Mouse (Mus musculus) thymus, postnatal 36 days (tissue): ENCODE results near the gene Gm21962.
A peak's percentile ranks its signal among the peaks of the same experiment; 100 is the strongest.
"Not testable (repeated sequence)": the region's sequence is repeated elsewhere in the genome, so short reads cannot be mapped to it uniquely, and the experiment has no call there.

Experiments
- DNase-seq, 2 experiments: peaks; one replicate each; pipeline ENCODE4 v3.0.0; 2022; ENCODE audit warnings: mixed read lengths in 2 of 2

The Gm21962 gene

DNA sequence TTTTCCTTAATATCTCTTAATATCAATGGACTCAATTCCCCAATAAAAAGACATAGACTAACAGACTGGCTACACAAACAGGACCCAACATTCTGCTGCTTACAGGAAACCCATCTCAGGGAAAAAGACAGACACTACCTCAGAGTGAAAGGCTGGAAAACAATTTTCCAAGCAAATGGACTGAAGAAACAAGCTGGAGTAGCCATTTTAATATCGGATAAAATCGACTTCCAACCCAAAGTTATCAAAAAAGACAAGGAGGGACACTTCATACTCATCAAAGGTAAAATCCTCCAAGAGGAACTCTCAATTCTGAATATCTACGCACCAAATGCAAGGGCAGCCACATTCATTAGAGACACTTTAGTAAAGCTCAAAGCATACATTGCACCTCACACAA is at the start of gene Gm21962:
TSS of gene Gm21962 (plus strand) at position 301 of the 400 bp plus-strand sequence.
- not testable (repeated sequence) for DNase-seq

DNA sequence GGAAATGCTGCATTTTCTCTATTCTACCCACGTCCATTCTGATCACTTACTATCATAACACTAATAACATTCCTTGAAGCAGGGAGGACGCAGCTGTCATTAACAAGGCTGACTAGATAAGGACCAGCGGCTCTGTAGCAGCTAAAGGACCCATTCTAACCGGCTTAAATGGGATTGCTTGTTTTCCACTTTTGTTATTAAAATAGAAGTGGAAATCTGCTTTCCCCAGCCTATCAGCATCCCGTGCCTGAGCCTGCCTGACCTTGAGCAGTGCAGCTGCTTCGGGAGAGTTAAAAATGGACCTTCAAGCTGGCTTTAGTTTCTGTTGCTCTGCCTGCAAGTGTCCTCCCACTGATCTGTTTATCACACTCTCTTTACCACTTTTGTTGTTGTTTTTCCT is 49.2 kb upstream of the Gm21962 start:
- no peak for DNase-seq

DNA sequence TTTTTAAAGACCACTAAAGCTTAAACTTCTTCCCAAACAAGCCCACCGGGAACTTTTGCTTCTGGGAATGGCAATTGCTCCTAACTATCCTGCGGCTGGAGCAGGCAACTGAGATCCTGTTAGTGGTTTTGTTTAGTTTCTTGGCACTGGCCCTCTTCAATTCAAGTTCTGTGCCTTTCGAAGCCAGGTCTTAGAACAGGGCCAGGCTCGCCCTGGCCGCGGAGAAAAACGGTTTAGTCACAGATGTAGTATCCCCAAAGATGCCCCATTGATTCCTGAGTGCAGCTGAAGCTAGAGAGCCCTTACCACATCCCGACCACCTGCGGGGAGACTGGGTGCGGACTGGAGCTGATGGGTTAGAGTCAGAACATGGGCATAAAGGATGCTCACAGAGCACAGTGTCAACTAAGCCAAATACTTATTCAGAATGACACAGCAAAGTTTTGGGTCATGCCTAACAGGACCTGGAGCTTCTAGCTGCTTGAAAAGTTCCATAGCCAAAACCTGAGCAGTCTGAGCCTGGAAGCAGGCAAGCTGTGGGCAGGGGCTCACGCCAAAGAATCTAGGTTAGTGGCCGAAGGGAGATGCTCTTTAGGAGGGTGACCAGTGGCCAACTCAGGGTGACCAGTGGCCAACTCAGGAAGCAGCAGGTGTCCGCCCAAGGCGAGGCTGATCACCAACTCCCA is 48.3 kb upstream of the Gm21962 start:
- no peak for DNase-seq

DNA sequence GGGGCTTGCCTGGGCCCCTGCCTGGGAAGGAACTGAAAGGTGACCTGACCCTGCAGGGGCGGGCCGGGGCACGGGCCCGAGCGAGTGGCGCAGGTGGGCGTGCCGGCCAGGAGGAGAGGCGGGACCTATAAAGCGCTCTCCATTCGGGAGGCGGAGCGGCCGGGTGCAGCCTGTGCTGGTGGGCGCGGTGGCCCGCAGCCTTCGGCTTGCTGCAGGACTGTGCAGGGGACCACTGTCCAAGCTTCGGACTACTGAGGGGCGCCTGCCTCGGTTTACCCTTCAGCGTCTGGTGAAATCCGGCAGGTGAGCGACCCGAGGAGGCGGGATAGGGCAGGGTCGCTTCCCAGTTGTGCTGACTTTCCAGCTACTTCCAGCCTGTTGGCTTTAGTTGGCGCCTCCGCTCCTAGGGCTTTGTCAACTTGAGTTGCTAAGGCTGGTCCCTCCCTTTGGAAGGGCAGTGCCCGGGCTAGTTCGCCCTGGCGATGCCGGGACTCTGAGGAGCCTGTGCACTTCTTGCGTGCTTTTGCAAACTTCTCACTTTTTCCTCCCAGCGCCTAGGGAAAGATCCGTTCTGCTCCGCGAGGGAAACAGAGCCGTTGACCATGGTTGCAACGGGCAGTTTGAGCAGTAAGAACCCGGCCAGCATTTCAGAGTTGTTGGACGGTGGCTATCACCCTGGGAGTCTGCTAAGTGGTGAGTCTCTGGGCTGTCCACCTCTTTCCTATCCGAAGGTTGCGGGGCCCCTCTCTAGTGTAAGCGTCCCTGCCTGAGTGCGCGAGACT is 47.6 kb upstream of the Gm21962 start:
- DNase-seq = peak; percentile 14 to 27

DNA sequence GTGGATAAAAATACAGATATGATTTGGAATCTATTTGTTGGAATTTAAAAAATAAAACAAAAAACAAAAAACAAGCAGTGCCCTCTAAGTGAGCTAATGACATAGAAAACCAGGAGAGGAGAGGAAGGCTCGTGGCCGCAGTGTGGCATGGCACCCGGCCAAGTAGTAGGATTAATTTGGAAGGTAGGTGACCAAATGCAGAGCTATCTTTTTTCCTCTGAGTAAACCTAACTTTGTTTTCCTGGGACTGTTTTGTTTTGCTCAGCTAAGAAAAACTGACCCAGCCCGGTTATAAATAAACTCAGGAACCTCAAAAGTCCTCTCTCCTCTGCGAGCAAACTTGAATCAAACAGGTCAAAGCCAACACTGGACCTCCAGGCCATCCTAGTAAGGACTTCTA is 46.3 kb upstream of the Gm21962 start:
- DNase-seq = no peak

DNA sequence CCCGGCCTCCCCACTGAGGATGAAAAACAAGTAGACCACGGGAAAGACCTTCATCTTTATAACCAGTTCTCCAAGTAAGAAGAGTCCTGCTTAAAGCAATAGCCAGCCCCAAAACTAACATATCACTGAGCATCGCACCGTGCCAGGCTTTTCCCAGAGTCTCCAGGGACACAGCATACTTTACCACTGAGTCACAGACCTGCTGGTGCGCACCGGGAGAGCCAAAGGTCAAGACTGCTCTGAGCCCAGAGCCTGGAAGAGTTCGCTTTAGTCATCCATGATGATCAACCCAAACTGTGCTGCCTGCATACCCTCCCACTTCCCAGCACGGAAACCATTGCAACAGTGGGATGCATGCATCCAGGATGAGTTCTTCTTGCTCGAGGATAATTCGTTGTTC is 37.6 kb upstream of the Gm21962 start:
- DNase-seq = no peak

DNA sequence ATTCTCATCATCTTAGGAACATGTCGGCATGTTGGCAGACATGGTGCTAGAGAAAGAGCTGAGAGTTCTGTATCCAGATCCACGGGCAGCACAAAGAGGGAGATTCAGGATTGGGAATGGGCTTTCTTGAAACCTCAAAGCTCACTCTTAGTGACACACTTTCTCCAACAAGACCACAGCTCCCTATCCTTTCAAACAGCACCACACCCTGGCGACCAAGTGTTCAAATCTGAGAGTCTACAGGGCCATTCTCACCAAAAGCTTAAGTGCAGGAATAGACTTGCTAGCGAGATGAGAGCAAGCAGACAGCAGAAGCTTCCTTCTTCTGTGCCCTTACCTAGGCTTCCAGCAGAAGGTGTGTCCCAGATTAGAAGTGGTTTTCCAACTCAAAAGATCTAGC is 34.8 kb upstream of the Gm21962 start:
- DNase-seq = no peak

DNA sequence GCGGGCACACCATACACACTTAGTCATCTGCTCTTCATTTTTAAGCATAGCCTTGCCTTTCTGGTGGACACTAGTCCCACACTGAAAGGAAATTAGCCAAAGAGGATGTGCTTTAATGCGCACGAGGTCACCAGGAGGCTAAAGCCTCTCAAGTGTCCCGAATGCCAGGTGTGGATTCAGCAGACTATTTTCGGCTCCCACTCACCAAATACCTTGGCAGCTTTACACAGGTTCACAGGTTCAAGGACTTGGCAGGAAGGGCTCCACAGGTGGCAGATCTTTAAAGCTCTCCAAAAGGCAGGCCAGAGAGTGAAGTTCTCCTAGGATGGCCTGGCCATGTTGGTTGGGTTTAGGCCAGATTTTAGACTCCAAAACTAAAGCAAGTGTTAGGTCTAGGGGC is 30.1 kb upstream of the Gm21962 start:
- no peak for DNase-seq

DNA sequence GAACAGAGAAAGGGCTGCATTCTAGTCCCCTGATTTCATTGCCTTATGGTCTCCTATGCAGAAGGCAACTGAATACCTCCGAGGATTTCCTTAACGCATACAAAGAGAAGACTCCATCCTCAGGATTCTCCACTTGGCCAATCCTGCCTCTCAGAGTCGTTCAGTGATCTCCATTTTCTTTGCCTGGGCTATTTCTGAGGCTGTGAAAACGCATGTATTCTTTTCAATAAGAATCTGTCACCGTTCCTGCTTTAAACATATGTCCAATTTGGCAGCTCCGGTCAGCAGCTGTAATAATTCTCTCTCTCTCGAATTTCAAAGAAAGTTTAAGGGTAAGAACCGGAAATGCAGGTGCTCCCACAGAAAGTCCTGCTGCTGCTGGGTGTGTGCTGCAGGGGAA is 29.2 kb upstream of the Gm21962 start:
- no peak for DNase-seq

DNA sequence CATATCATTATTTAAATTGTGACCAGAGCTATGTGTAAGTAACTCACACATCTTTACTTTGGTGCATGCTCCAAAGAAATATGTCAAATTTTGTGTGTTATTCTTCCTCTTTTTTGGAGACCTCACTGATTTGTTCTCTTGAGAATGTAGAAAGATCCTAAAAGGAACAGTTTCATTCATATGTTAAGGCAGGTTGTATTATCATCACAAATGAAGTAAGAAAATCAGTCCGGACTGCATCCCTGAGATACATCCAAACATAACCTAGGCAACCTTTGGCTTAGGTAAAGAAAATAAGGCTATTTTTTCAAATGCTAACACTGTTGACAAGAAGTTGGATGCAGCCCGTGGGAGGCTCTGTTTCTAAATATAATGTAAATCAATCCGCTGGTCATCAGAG is 28.8 kb upstream of the Gm21962 start:
- no peak for DNase-seq

DNA sequence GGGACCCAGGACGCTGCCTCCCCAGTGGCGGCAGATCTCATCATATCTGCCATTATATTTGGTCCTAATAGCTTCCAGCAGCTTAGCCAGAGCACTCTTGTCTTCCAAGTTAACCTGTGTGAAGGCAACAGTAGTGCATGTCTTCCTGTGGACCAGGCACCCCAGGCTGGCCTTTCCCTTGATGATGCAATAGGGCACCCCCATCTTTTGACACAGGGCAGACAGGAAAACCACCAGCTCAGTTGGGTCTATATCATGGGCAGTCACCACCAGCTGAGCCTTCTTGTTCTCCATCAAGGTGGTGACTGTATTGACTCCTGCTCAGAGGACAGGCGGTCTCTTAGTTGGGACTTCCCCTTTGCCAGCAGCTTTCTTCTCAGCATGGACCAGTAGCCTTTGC is 27.2 kb upstream of the Gm21962 start:
- no peak for DNase-seq

DNA sequence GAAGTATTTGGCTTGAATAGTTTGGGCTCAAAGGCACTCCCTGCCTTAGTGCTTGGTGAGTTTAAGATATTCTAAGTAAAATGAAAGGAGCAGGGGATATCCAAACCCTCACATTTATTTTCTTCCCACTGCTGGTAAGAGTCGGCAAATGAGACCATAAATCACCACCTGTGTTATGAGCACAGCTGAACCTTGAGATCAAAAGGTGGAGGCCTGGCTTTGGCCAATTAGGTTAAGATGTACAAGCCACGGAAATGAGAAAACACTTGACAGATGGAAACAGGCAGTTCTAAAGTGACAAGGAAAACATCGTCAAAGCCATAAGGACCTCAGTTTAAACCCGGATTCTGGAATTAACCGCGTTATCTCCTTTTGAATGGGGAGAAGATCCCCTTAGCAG is 26.4 kb upstream of the Gm21962 start:
- no peak for DNase-seq

DNA sequence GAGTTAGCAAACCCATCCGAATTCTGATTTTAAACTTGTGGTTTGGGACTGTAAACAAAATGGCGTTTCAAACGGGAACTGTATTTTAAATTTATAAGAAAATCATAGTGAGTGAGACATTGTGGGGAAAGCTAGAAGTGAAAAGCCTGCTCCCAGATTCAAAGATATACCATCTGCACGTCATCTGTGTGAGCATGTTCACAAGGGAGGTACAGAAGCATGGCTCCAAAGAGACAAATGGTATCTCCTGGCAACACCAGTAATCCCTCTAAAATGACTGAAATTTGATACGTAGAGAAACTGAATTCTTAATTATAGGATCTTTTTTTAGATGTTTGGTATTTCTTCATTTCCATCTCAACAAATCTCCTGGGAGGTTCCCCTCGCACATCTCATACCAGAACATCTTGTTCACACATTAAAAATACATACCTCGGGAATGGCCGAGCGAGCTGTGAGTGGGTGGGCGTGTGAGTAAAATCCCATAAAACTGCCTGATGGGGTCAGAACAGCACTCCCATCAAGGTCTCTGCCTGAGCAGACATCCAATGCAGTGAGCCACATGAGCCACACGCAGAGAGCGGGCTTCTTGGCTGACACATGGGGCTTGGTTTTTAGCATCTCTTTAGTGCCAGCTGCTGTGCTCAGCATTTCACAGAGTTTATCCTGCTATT is 23.8 kb upstream of the Gm21962 start:
- no peak for DNase-seq

DNA sequence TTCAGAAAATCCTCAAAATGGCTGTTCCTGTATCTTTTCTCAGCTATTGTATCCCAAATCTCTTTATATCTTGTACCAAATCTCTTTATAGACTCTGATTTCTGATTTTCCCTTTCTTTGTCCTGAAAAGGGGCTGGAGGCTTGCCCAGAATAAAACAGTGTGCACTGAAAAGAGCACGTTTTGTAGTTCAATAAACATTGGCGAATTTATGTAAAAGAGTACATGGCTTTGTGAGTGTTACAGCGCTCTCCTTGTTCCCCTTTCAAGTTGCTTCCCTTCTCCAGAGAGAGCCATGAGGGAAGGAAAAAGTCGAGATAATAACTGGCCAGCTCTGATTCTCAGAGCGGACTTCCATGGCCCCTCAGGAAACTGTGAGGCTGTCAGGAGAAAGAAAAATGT is 22.2 kb upstream of the Gm21962 start:
- no peak for DNase-seq

DNA sequence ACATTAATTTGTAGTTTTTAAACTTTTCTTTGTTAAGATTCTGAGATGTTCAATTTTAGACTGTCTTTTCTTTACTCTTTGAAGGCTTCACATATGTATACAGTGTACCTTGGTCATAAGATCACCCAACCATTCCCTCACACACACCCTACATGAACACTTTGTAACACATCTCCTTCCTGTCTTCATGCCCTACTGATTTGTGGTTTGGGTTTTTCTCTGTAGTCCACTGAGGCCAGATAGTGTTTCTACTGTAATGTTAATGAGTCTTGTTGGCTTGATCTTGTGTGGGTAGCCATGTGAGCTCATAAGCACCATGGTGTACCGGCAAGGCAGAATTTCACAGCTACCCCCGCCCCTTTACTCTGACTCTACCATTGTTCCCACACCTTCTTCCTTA is 18.5 kb upstream of the Gm21962 start:
- no peak for DNase-seq

DNA sequence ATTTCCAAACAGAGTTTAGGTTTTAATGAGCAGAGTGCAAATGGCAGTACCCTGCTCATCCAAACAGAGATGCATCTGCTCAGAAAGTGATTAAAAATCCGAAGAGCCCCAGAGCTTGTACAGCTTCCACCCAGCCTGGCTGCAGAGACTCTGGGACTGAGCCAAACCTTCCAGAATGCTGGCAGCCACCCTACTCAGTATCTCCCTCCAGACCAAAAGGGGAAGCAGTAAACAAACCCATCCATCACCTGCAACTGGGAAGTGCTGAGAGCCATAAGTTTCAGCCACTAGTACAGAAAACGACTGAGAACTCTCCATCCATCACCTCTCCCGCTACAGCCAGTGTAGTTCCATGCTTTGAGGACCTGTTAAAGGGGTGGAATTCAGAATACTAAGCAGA is 9.6 kb downstream of the Gm21962 start:
- no peak for DNase-seq

DNA sequence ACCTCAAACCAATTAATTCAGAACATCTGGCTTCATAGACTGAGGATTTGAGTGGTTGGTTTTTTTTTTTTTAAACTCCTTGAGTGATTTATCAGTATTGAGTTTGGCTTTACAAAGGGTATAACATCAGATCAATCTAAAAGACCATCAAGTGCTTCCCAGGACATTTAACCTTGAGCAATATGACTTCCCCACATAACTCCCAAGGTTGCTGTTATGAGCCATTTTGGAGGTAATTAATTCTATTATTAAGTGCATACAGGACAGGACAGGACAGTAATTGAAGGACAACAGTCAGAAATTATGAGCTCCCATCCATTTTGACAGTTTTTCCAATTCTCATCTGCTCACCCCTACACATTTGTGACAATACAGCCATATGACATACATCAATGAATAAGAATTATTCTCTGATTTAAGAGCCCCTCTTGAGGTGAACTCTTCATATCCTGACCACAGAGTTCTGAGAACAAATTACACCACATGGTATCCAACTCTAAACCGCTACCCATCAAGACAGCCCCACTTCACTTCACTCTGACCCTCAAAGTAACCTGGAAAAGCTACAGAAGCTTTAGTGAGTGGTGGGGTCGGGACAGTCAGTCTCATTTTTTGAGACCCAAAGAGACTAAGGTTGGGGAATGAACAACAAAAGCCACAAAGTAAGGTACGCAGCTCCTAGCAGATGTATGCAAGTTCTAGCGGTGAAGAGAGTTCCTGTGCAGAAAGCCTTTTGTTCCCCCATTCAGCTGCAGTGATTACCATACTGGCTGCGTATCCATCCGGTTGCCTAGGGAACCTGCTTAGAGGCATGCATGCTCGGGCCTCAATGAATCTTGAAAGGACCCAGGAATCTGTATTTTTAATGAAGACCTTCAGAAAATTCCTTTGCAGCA is 11.8 kb downstream of the Gm21962 start:
- DNase-seq = no peak

DNA sequence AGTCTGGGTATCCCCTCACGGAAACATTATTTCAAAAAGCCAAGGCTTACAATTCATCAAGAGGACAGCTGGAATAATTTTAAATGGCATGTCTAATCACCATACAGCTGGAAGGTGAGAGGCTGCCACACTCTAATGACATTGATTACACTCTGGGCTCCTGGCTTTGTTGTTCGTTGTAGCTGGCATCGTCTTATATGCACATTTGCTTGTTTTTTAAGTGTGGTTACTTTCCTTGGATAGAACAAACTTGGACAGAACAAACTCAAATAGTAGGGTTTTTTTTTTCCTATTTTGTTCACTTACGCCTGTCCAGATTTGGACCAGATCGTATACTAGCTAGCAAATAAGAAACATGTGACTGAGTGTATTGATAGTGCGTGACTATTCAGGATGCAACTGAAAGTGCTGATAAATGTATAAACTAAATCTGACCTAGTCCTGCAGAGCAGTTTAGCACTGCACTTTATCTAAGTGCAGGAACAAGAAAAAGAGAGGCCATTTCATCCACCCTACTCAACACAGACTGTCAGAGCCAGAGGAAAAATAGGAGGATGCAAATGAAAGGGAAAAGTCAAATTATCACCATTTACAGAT is 12.6 kb downstream of the Gm21962 start:
- DNase-seq = no peak

DNA sequence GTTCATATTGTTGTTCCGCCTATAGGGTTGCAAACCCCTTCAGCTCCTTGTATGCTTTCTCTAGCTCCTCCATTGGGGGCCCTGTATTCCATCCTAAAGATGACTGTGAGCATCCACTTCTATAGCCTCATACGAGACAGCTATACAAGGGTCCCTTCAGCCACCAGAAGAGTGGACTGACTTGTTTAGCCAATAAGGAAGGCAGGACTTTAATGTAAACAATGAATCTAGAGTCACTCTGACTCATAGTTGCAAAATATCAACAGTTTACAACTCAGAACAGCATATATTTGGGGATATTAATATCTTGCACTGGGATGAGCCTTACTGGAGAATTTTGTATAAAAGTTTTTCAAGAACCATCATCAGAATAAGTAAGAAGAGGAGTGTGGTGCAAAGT is 15.6 kb downstream of the Gm21962 start:
- DNase-seq = no peak

DNA sequence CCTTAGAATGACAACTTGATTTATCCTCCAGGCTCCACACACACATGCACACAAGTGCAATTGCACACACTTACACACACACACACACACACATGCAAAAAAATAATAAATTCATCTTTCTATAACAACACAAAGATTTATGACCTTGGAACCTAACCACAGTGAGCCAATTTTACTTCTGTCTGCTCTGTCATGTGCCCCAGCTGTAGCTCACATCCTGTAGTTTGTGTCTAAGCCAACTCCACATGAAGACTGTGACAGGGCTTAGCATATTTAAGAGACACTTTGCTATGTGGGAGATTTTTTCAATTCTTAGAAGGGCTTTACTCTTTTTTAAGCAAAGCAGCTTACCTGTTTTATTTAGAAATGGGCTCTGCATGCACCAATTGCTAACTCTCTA is 20.2 kb downstream of the Gm21962 start:
- DNase-seq = no peak

DNA sequence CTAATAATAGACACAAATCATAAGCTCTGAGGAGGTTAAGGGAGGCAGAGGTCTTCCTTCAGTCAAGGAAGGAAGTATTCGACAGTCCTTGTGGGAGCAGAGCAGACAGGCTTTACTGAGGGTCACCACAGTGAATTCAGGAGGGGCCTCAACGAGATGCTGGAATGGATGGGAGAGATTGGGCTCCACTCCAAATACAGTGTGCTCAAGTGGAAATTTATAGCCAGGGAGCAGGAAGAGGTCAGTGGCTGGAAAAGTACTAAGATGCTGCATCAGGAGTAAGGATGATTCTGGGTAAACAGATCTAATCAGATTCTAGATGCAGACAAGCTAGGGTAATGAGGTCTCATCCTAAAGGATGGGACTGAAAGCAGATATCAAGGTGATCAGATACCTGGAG is 44.6 kb downstream of the Gm21962 start:
- DNase-seq = no peak

DNA sequence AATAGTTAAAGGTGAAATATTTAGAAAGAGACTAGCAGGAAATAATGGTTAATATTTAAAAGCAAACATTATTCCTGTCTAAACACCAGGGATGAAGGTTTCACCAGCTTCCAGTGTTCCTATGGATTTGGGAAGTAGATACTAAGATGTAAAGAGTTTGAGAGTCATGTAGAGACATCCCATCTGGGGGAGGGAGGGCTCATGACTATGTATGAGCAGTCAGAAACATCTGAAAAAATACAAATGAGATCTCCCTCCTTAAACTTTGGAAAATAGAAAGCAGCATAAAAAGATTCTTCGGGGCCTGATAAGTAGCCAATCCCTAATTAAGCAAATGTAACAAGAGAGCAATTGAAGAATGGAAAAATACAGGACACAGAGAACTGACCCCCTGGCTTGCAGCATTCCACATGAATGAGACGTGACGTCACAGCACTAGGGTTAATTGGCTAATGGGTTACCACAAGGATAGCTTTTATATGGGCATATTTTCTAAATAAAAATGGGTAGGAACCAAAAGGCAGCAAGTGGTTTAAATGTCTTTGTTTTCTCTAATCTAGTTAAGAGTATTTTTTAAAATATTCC is 45.3 kb downstream of the Gm21962 start:
- DNase-seq = no peak
